Mouse (Mus musculus): ENCODE results near the gene Gen1.

DNA sequence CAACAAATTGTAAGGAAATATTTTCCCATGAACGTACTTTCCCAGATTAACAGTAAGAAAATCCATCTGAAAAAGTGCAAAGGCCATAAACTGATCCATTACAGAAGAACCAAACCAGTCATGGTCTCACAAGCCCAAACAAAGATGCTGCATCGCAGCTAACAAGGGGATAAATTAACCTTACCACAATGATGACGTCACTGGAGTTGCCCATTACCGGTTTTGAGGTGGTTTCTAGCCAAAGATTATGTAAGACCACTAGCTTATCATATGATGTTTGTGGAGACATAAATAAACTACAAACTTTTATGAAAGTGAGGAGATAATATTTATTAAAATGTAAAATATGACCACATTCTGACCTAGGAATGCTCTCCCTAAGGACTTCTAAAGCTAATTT, 59.3 kb downstream of the Gen1 start:
- TF ChIP-seq CTCF (IDR thresholded peaks at IDR 0.05; ENCODE audit: low read depth, low read length) (no peak), POLR2A (IDR thresholded peaks at IDR 0.05; ENCODE audit: borderline replicate concordance, low read depth, low read length) (no peak)

Data from bone marrow macrophage, adult 2 months (primary cell).